11 mouse cellular contexts compared by ENCODE assay signal in the genomic region with DNA sequence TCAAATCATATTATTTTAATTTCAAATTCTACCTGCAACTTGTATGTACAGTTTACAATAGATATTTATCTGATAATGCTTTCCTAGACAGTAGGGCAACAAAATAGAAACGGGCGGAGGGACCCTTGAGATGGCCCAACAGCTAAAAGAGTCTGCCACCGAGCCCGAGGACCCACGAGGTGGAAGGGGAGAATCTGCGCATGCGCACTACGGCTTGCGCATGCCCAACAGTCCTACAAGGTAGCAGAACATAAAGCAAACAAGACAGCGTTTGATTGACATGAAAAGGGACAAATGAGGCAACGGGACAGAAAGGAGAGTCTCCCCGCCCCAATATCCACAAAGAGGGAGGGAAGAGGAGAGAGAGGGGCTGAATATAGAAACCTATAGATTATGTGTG.
"Had no signal": no experiment of that assay in that cellular context is flagged by ENCODE, and none has a peak within 500 bp of the region (broad histone marks: within the 10 kb centered on the region; RNA-seq: fewer than 3 reads in every experiment).

No protein-coding gene starts in this region.

- H3K4me3 ChIP-seq: limb, embryonic 10.5 days; midbrain, embryonic 10.5 days; neural tube, embryonic 12.5 days had no signal

- H3K36me3 ChIP-seq: limb, embryonic 10.5 days; midbrain, embryonic 10.5 days; neural tube, embryonic 12.5 days had no signal

- H3K27me3 ChIP-seq: neural tube, embryonic 12.5 days had no signal

- DNase-seq: kidney, adult 8-10 months; kidney, postnatal 25 days; lung, embryonic 14.5 days; lung, postnatal 10 days; lung, postnatal 4 days; midbrain, embryonic 14.5 days; thymus, postnatal 4 days had no signal

- H3K27ac ChIP-seq: limb, embryonic 10.5 days; midbrain, embryonic 10.5 days; neural tube, embryonic 12.5 days; stomach, postnatal 0 days had no signal
